Mouse (Mus musculus) thymus, adult 2 months (tissue): ENCODE data around the gene 4933424G06Rik.

Experiments
- CTCF ChIP-seq: fragments of 200-500 bp; IDR thresholded peaks from 2 replicates; pipeline ENCODE4 v1.5.1; 2012; ENCODE audit warnings: mild to moderate bottlenecking, control low read depth, low read length, moderate library complexity, borderline replicate concordance; ENCODE audit not compliant: control insufficient read depth, poor library complexity, insufficient read depth; ENCODE audit errors: extremely low read depth
- POLR2A ChIP-seq: fragments of 200-500 bp; IDR thresholded peaks from 2 replicates; pipeline ENCODE4 v1.6.1; 2012; ENCODE audit warnings: mild to moderate bottlenecking, low read length, control low read depth, moderate library complexity; ENCODE audit not compliant: control insufficient read depth, poor library complexity, insufficient read depth; ENCODE audit errors: extremely low read depth

- TF ChIP-seq POLR2A (no peak), CTCF (no peak)
Observed at GRCm38 (mm10) chr1:36696411-36696810, 13.5 kb upstream of the 4933424G06Rik start.
